Mouse (Mus musculus) lung, adult 2 months (tissue): ENCODE data around the gene Cxcl2. TPM values are rescaled to one million over a fixed set of nuclear protein-coding genes. Genes with fewer than 3 reads are reported as not detected.
A peak's percentile ranks its signal among the peaks of the same experiment; 100 is the strongest.

ENCODE experiments used
- DNase-seq: peaks from one replicate; pipeline ENCODE4 v3.0.0; 2022
- H3K4me1 ChIP-seq: fragments of 200-500 bp; 2 replicates; pipeline ENCODE4 v1.6.1; 2011; ENCODE audit warnings: low read length; ENCODE audit not compliant: control insufficient read depth, insufficient read depth
- H3K4me3 ChIP-seq: fragments of 200-500 bp; replicated peaks from 2 replicates; pipeline ENCODE3; 2011; ENCODE audit warnings: low read depth, mild to moderate bottlenecking, control low read depth, low read length; ENCODE audit errors: extremely low read depth
- CTCF ChIP-seq: fragments of 200-500 bp; IDR thresholded peaks from 2 replicates; pipeline ENCODE4 v1.5.1; 2011; ENCODE audit warnings: mild to moderate bottlenecking, low read length, control low read depth; ENCODE audit not compliant: insufficient read depth
- POLR2A ChIP-seq: fragments of 200-500 bp; IDR thresholded peaks from 2 replicates; pipeline ENCODE4 v1.6.1; 2011; ENCODE audit warnings: low read depth, mild to moderate bottlenecking, control low read depth, low read length, borderline replicate concordance; ENCODE audit errors: extremely low read depth
- WGBS: fragments of 180-500 bp; shearing (Covaris S2); methylation state at CpG from one replicate; pipeline ENCODE4 v1.1.7; 2018; 5-methylcytosine and 5-hydroxymethylcytosine counted together
- polyA plus RNA-seq: library from polyadenylated mRNA; depleted of rRNA; stranded (reverse); fragments of >200 nt; gene quantifications from 2 replicates; pipeline ENCODE4 v1.2.3, GENCODE M21; 2012

Cxcl2 gene
- polyA plus RNA-seq, 1 experiment, result 2.2 TPM

- WGBS, result 8% methylated on average over 30 of the region's 30 CpGs
- DNase-seq, result peak; percentile 37
- TF ChIP-seq POLR2A (0 out of 2 replicates have a peak, but pooled peaks have one; percentile 34), CTCF (peak; percentile 31; the same call in 1 of the 2 replicates)
- H3K4me3 ChIP-seq, result peak within 1 kb of the TSS; percentile 67
- no peaks in the 10 kb centered on the region for H3K4me1 ChIP-seq
Observed at GRCm38 (mm10) chr5:90890519-90891463, 12.9 kb upstream of the Cxcl2 start, which contains the start of gene Cxcl1. Cxcl1 (plus strand) TSS chr5:90891241.

- Histone ChIP-seq H3K4me3 (peak overlapping the region; percentile 67), H3K4me1 (no peaks in the 10 kb centered on the region)
- no peak for DNase-seq
- no peak for TF ChIP-seq CTCF
- no peak for TF ChIP-seq POLR2A
- WGBS, result 28% methylated on average over 10 of the region's 10 CpGs
Observed at GRCm38 (mm10) chr5:90891464-90891813, 12.2 kb upstream of the Cxcl2 start.

GRCm38 (mm10) chr5:90894231-90894630, 9.4 kb upstream of the Cxcl2 start:
- WGBS, result 76% methylated on average over 8 of the region's 8 CpGs
- no peak overlapping the region for H3K4me3 ChIP-seq
- no peak for DNase-seq
- no peaks in the 10 kb centered on the region for H3K4me1 ChIP-seq
- TF ChIP-seq CTCF (no peak), POLR2A (no peak)

GRCm38 (mm10) chr5:90897429-90897828, 6.2 kb upstream of the Cxcl2 start:
- no peak for DNase-seq
- WGBS, result 70% methylated on average over 3 of the region's 3 CpGs
- Histone ChIP-seq H3K4me1 (no peaks in the 10 kb centered on the region; the same call in 1 of the 2 replicates), H3K4me3 (no peak overlapping the region)
- no peak for TF ChIP-seq POLR2A
- no peak for TF ChIP-seq CTCF

- TF ChIP-seq POLR2A (no peak), CTCF (no peak)
- Histone ChIP-seq H3K4me3 (no peak overlapping the region), H3K4me1 (no peaks in the 10 kb centered on the region; the same call in 1 of the 2 replicates)
- no peak for DNase-seq
- 84% methylated on average over 5 of the region's 5 CpGs for WGBS
Observed at GRCm38 (mm10) chr5:90899308-90899707, 4.4 kb upstream of the Cxcl2 start.

GRCm38 (mm10) chr5:90900147-90900546, 3.5 kb upstream of the Cxcl2 start:
- Histone ChIP-seq H3K4me3 (no peak overlapping the region), H3K4me1 (no peaks in the 10 kb centered on the region; the same call in 1 of the 2 replicates)
- WGBS, result 22% methylated on average over 7 of the region's 7 CpGs
- TF ChIP-seq POLR2A, result no peak
- no peak for TF ChIP-seq CTCF
- DNase-seq, result peak; percentile 40

- Histone ChIP-seq H3K4me3 (no peak overlapping the region), H3K4me1 (no peaks in the 10 kb centered on the region; the same call in 1 of the 2 replicates)
- TF ChIP-seq CTCF, result no peak
- TF ChIP-seq POLR2A, result no peak
- no peak for DNase-seq
- 65% methylated on average over 7 of the region's 7 CpGs for WGBS
Observed at GRCm38 (mm10) chr5:90900688-90901087, 3.0 kb upstream of the Cxcl2 start.

GRCm38 (mm10) chr5:90902380-90903260, 1.1 kb upstream of the Cxcl2 start:
- no peak overlapping the region for H3K4me3 ChIP-seq
- TF ChIP-seq CTCF (peak; percentile 33; the same call in 1 of the 2 replicates), POLR2A (no peak)
- no peak for DNase-seq
- H3K4me1 ChIP-seq, result no peaks in the 10 kb centered on the region; the same call in 1 of the 2 replicates
- 10% methylated on average over 10 of the region's 10 CpGs for WGBS

- DNase-seq, result peak; percentile 48
- Histone ChIP-seq H3K4me3 (no peak overlapping the region), H3K4me1 (no peaks in the 10 kb centered on the region)
- peak; percentile 94 for TF ChIP-seq CTCF
- TF ChIP-seq POLR2A, result no peak
- WGBS, result 0% methylated on average over 2 of the region's 2 CpGs
Observed at GRCm38 (mm10) chr5:90908983-90909382, 5.3 kb downstream of the Cxcl2 start.
